Mouse (Mus musculus) left cerebral cortex, adult 11 months (tissue): ENCODE data around the gene Prr7.

Experiments
- DNase-seq: peaks from one replicate; pipeline ENCODE4 v3.0.0; 2022; ENCODE audit warnings: low spot score

Gene Prr7

GRCm38 (mm10) chr13:55508531-55508930, 44.5 kb downstream of the Prr7 start:
- no peak for DNase-seq

- DNase-seq, result no peak
Measured at GRCm38 (mm10) chr13:55510332-55510667, 46.2 kb downstream of the Prr7 start.

DNA sequence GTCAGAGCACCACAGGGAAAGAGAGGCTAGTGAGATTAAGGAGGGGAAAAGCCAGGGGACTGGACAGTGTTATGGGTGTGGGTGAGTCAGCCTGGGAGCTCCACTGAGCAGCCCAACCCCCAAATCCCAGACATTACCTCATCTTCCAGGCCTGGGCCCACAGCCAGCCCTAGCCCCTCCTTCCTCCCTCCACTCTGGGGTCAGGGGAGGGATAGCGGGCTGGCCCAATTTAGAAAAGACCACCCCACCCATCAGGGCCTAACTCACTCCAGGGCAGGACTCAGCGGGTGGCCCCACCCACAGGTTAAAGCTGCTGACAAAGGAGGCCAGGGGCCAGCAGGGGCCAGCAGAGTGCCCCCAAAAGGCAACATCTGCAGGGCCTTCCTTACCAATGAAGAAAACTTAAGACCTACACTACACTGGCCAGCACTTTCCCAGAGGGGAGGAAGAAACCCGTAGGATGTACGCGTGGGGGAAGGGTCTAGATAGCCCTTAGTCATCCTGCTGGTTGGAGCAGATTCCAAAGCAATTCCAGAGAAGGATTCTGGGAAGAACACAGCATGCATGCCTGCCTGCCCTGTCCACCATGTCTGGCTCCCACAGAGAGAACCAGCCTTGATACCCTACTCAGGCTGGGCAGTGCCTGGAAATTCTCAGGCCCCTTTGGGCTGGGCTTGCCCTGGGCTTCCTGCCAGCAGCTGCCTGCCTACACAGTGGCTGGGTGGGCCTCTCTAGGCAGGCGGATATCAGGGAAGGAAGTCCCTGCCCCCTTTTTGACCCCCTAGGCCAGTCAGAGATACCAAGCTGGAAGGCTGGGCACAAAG, 46.8 kb downstream of the Prr7 start:
- DNase-seq, result no peak

- no peak for DNase-seq
Measured at GRCm38 (mm10) chr13:55511492-55511861, 47.4 kb downstream of the Prr7 start.

DNA sequence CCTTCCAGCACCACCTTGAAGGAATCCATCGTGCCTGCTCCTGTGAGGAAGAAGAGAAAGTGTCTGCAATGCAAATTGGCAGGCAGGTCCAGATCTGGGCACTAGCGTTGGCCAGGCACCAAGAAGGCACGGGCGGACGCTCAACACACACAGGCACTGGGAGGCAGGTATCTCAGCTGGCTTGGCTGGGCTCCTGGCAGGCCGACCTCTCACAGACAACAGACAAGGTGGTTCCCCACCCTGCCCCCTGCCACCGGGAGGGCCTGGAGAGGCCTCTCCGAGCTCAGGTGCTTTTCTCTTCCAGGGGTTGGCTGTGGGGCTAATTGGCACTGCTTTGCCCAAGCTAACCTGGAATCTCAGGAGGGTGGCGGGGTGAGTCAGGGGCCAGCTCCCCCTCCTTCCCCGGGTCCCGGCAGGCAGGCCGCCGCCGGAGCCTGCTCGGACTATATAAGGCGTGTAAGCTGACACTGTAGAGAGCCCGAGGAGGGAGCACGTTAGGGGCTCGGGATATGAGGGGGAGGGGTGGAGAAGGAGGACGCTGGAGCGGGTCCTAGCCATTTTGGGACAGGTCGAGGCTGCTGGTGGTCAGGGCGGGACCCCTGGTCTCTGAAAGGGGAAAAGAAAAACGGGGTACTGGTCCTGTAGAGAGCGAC, 48.4 kb downstream of the Prr7 start:
- no peak for DNase-seq

DNA sequence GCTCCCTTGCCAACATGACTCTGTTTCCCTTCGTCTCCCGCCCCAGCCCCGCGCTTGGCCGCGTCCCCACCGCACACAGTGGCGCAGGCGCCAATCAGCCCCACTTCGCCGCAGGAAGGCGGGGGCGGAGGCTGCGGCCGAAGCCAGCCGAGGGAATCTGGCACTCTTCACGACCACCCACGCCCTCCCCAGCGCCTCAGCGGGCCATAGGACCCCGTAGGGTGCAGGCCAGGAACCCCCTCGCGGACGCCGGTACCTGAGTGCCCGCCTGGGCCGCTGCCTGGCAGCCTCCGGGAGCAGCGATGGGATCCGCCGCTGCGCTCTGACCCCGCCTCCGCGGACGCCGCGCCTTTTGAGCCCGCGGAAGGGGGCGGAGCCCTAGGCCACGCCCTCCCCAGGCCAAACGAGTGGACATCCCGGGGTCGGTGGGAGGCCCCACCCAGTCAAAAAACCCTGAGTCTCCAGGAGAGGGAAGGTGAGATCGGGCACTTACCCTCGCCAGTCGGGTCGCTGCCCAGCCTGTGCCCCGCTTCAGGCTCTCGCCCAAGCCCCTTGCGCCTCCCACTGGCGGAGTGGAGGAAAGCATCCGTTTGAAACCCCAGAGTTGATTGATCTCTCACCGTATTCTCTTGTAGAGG, 49.2 kb downstream of the Prr7 start, which contains the start of gene Pdlim7:
Gene Pdlim7, minus strand, starts transcription at position 566 of the 638 bp plus-strand sequence.
- DNase-seq, result peak; percentile 73

GRCm38 (mm10) chr13:55513828-55514227, 49.8 kb downstream of the Prr7 start:
- no peak for DNase-seq

DNA sequence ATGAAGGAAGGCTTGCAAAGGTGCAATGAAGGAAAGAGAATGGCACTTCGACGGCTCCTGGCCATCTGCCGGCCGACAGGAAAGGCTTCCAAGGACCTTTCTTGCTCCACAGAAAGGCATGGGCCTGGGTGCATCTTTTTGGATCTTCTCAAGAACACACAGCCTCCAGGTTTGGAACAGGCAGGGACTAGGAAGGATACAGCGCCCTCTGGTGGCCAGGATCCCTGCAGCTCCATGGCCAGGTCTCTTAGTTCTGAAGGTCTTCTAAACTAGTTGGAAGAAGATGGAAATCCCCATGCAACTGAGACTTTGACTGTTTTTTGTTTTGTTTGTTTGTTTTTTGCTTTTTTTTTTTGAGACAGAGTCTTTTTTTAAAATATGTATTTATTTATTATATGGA, 52.9 kb downstream of the Prr7 start:
- peak; percentile 84 for DNase-seq

DNA sequence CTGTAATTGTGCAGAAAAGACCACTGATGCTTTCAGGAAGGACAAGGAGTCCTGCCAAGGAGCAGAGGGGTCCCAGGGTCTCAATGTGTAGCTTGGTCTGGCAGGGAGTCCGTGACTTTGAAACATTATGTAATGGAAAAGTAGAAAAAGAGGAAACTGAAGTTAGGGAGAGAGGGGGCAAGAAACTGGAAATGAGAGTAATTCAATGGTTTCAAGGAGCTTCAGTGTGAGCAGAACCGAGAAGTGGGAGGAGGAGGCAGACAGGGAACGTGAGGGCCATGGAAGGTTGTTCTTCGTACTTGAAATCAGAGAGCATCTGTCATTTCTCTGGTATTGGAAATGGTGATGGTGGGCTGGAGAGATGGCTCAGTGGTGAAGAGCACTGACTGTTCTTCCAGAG, 55.5 kb downstream of the Prr7 start:
- DNase-seq, result no peak

DNA sequence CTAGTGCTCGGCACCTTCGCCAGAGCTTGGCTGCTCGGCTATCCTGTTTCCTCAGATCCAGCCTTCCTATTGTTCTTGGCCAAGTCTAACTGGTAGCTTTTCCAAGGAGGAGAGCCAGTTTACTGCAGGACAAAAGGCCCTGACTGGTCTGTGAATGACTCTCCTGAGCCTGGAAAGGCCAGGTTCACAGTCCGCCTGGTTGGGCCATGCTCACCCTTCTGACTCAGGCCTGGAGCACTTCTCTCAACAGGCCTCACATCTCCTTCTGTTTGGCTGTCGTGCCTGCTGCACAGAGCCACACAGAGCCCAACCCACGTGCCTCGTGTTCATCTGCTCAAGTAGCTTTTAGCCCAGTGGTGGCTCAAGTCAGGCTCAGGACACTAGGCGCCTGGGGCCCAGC, 58.7 kb downstream of the Prr7 start:
- DNase-seq, result no peak
